Mouse (Mus musculus) liver, embryonic 11.5 days (tissue): Measurements from ENCODE around the gene Wscd2. TPM values are rescaled to one million over a fixed set of nuclear protein-coding genes. Genes with fewer than 3 reads are reported as not detected.

ENCODE experiments used
- ATAC-seq: fragments of 200-750 bp; cut with Nextera tagmentation; replicated peaks from 2 replicates; pipeline ENCODE4 v1.8.0; 2017; ENCODE audit warnings: moderate number of reproducible peaks, mild to moderate bottlenecking, moderate TSS enrichment, moderate library complexity; ENCODE audit not compliant: low FRiP score
- DNase-seq: peaks from one replicate; pipeline ENCODE4 v3.0.0-alpha.2; 2017; ENCODE audit warnings: low spot score
- H3K27ac ChIP-seq: fragments of 300-500 bp; sonication (generic); 2 replicates; pipeline ENCODE4 v1.5.1; 2014; ENCODE audit warnings: mild to moderate bottlenecking, low read depth, low read length, control low read depth
- H3K27me3 ChIP-seq: fragments of 300-500 bp; sonication (generic); replicated peaks from 2 replicates; pipeline ENCODE4 v1.6.1; 2014; ENCODE audit warnings: low read length, mixed read lengths; ENCODE audit not compliant: control insufficient read depth, insufficient read depth
- H3K36me3 ChIP-seq: fragments of 300-500 bp; sonication (generic); 2 replicates; pipeline ENCODE4 v1.6.1; 2014; ENCODE audit warnings: mild to moderate bottlenecking, low read length, moderate library complexity, mixed read lengths; ENCODE audit not compliant: control insufficient read depth, insufficient read depth
- H3K4me1 ChIP-seq: fragments of 300-500 bp; sonication (generic); replicated peaks from 2 replicates; pipeline ENCODE4 v1.6.1; 2014; ENCODE audit warnings: low read length, mixed read lengths; ENCODE audit not compliant: control insufficient read depth, insufficient read depth
- H3K4me2 ChIP-seq: fragments of 300-500 bp; sonication (generic); 2 replicates; pipeline ENCODE4 v1.6.1; 2014; ENCODE audit warnings: mild to moderate bottlenecking, control low read depth, moderate library complexity
- H3K4me3 ChIP-seq: fragments of 300-500 bp; sonication (generic); 2 replicates; pipeline ENCODE4 v1.5.1; 2014; ENCODE audit warnings: low read depth, low read length, control low read depth
- H3K9ac ChIP-seq: fragments of 300-500 bp; sonication (generic); 2 replicates; pipeline ENCODE4 v1.6.1; 2014; ENCODE audit warnings: low read depth, low read length, control low read depth
- H3K9me3 ChIP-seq: fragments of 300-500 bp; sonication (generic); 2 replicates; pipeline ENCODE4 v1.6.1; 2016; ENCODE audit warnings: low read length, inconsistent platforms, mixed read lengths; ENCODE audit not compliant: control insufficient read depth
- WGBS: fragments of 180-500 bp; shearing (Covaris S2); extraction: QIAGEN DNeasy Blood & Tissue Kit; methylation state at CpG from one replicate; pipeline ENCODE4 v1.1.7; 2014; 5-methylcytosine and 5-hydroxymethylcytosine counted together
- polyA plus RNA-seq: library from polyadenylated mRNA; unstranded; fragments of >200 nt; fragmentation: Nextera tagmentation; extraction: Ambion mirVana; gene quantifications from 2 replicates; pipeline ENCODE4 v1.2.1, GENCODE M21; 2014

Gene Wscd2
- polyA plus RNA-seq, 1 experiment from 2014 or later, result 0.45 TPM

DNA sequence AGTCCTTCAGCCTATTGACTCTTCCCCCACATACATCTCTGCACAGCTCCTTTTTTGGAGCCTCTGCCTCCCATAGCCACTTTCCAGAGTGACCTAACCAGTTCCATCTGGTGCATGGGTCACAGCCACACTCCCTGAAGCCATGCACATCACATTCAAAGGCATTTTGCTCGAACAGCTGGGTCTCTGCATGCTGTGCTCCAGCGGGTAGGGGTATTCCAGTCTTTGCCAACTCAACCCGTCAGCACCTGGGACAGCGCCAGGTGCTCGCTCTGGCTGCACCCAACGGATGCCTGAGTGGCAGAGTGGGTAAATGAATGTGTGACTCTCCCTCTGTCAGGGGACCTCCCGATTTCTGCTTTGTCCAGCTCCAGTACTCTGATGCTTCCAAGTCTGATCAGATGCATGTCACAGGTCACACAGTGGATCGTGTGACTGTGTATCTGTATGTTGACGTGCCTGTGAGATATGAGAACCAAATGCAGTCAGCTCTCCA is 63.3 kb downstream of the Wscd2 start:
- Histone ChIP-seq H3K27me3 (peaks cover 14% of the 10 kb centered on the region), H3K27ac (no peak overlapping the region), H3K4me1 (no peaks in the 10 kb centered on the region), H3K9ac (no peak overlapping the region), H3K36me3 (no peaks in the 10 kb centered on the region), H3K4me3 (no peak overlapping the region), H3K9me3 (no peaks in the 10 kb centered on the region), H3K4me2 (no peak overlapping the region)
- WGBS, result 13% methylated on average over 9 of the region's 9 CpGs
- no peak for ATAC-seq
- peak; percentile 56 for DNase-seq

DNA sequence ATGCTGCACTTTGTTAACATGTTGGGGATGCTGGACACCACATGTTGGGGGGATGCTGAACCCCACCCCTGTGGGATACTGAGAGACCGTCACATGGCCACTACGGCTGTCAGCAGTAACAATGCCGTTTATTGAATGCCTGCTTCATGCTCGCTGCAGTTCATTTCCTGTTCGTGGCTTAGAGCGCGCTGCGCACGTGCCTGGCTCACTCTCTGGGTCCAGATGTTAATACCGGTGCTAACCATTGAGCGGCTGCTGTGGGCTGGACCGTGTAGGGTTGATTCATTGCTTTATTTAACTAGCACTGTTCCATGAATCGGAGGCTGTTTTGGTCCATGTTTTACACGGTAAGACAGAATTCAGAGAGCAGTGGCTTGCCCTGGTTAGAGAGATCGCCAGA is 64.0 kb downstream of the Wscd2 start:
- WGBS, result 68% methylated on average over 15 of the region's 15 CpGs
- Histone ChIP-seq H3K27ac (no peak overlapping the region), H3K4me1 (no peaks in the 10 kb centered on the region), H3K4me3 (no peak overlapping the region), H3K4me2 (no peak overlapping the region), H3K9me3 (no peaks in the 10 kb centered on the region), H3K9ac (no peak overlapping the region), H3K36me3 (no peaks in the 10 kb centered on the region), H3K27me3 (peaks cover 14% of the 10 kb centered on the region)
- ATAC-seq (no peak), DNase-seq (no peak)

GRCm38 (mm10) chr5:113554571-113554970 is 64.4 kb downstream of the Wscd2 start:
- no peak for ATAC-seq

GRCm38 (mm10) chr5:113555684-113556083 is 65.6 kb downstream of the Wscd2 start:
- Histone ChIP-seq H3K4me2 (no peak overlapping the region), H3K4me3 (no peak overlapping the region), H3K4me1 (no peaks in the 10 kb centered on the region), H3K36me3 (no peaks in the 10 kb centered on the region), H3K27me3 (peaks cover 9% of the 10 kb centered on the region), H3K9ac (no peak overlapping the region), H3K27ac (no peak overlapping the region), H3K9me3 (no peaks in the 10 kb centered on the region)
- ATAC-seq (no peak), DNase-seq (no peak)
- WGBS, result 62% methylated on average over 2 of the region's 2 CpGs

More at GRCm38 (mm10) chr5:113554571-113554970, 64.4 kb downstream of the Wscd2 start:
- H3K4me3 ChIP-seq, result no peak overlapping the region
- no peak for DNase-seq
- no peak overlapping the region for H3K27ac ChIP-seq
- peaks cover 14% of the 10 kb centered on the region for H3K27me3 ChIP-seq
- 84% methylated on average over 2 of the region's 2 CpGs for WGBS
- H3K9ac ChIP-seq, result no peak overlapping the region
- H3K9me3 ChIP-seq, result no peaks in the 10 kb centered on the region
- H3K4me1 ChIP-seq, result no peaks in the 10 kb centered on the region
- no peak overlapping the region for H3K4me2 ChIP-seq
- no peaks in the 10 kb centered on the region for H3K36me3 ChIP-seq

GRCm38 (mm10) chr5:113558065-113558464 is 67.9 kb downstream of the Wscd2 start:
- 82% methylated on average over 8 of the region's 8 CpGs for WGBS

GRCm38 (mm10) chr5:113559627-113560026 is 69.5 kb downstream of the Wscd2 start:
- H3K4me1 ChIP-seq, result no peaks in the 10 kb centered on the region
- no peak overlapping the region for H3K9ac ChIP-seq
- H3K9me3 ChIP-seq, result no peaks in the 10 kb centered on the region
- no peaks in the 10 kb centered on the region for H3K27me3 ChIP-seq
- ATAC-seq (no peak), DNase-seq (no peak)
- WGBS, result 64% methylated on average over 5 of the region's 5 CpGs
- H3K4me2 ChIP-seq, result no peak overlapping the region
- H3K4me3 ChIP-seq, result no peak overlapping the region
- no peaks in the 10 kb centered on the region for H3K36me3 ChIP-seq
- no peak overlapping the region for H3K27ac ChIP-seq

More at GRCm38 (mm10) chr5:113558065-113558464, 67.9 kb downstream of the Wscd2 start:
- Histone ChIP-seq H3K9me3 (no peaks in the 10 kb centered on the region), H3K27me3 (no peaks in the 10 kb centered on the region; the same call in 1 of the 2 replicates), H3K4me2 (no peak overlapping the region), H3K27ac (no peak overlapping the region), H3K9ac (no peak overlapping the region), H3K36me3 (no peaks in the 10 kb centered on the region), H3K4me1 (no peaks in the 10 kb centered on the region), H3K4me3 (no peak overlapping the region)
- DNase-seq, result no peak
- ATAC-seq, result no peak

- WGBS, result 27% methylated on average over 4 of the region's 4 CpGs
- no peaks in the 10 kb centered on the region for H3K36me3 ChIP-seq
- no peak overlapping the region for H3K9ac ChIP-seq
- H3K4me1 ChIP-seq, result no peaks in the 10 kb centered on the region
- DNase-seq (no peak), ATAC-seq (no peak)
- no peaks in the 10 kb centered on the region for H3K9me3 ChIP-seq
- H3K27ac ChIP-seq, result no peak overlapping the region
- H3K4me3 ChIP-seq, result no peak overlapping the region
- no peaks in the 10 kb centered on the region for H3K27me3 ChIP-seq
- no peak overlapping the region for H3K4me2 ChIP-seq
Observed at GRCm38 (mm10) chr5:113564463-113564862, 74.3 kb downstream of the Wscd2 start.

DNA sequence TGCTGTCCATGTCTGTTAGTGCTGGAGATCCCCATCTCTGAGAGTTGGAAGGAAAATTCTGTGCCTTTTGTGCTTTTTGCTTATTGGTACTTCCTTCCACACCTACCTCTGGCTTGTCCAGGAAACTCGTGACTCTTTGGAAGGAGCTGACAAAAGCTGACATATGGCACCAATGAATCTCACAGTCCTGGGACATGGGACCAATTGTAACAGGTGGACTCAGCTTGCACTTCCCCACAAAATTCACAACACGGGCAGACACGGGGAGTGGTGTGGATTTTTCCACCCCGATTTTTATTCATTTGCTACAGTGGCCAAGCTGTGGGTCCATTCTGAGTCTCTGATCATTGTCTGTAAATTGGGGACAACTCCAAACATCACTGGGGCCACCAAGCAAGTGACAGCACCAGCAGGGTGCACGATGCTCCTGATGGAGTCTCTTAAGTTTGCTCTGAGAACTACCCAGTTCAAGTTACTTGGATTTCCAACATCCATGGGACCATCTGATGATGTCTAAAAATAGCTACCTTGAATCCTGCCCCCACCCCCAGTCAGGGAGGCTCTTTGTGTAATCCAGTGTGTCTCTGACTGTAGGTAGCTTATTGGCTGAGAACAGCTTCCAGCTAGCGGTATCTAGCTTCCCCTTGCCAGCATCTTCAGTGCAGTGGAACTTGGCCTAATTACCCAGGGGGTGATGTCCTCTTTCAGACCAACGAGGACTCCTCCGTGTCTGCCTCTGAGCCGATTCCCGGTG is 75.1 kb downstream of the Wscd2 start:
- Histone ChIP-seq H3K27ac (no peak overlapping the region), H3K27me3 (no peaks in the 10 kb centered on the region), H3K4me2 (no peak overlapping the region), H3K9ac (no peak overlapping the region), H3K36me3 (no peaks in the 10 kb centered on the region), H3K4me1 (no peaks in the 10 kb centered on the region), H3K9me3 (no peaks in the 10 kb centered on the region), H3K4me3 (no peak overlapping the region)
- 71% methylated on average over 10 of the region's 10 CpGs for WGBS
- DNase-seq (no peak), ATAC-seq (no peak)

- no peak overlapping the region for H3K27ac ChIP-seq
- 64% methylated on average over 12 of the region's 12 CpGs for WGBS
- ATAC-seq (no peak), DNase-seq (no peak)
- no peak overlapping the region for H3K9ac ChIP-seq
- no peaks in the 10 kb centered on the region for H3K27me3 ChIP-seq
- H3K4me1 ChIP-seq, result no peaks in the 10 kb centered on the region
- no peak overlapping the region for H3K4me3 ChIP-seq
- no peaks in the 10 kb centered on the region for H3K36me3 ChIP-seq
- H3K4me2 ChIP-seq, result no peak overlapping the region
- H3K9me3 ChIP-seq, result no peaks in the 10 kb centered on the region
Observed at GRCm38 (mm10) chr5:113565858-113566257, 75.7 kb downstream of the Wscd2 start.
